Mouse (Mus musculus) adrenal gland, adult 18-20 months (tissue): Measurements from ENCODE around the gene Msi2. TPM values are rescaled to one million over a fixed set of nuclear protein-coding genes. Genes with fewer than 3 reads are reported as not detected.

ENCODE experiments used
- DNase-seq, 2 experiments: peaks; one replicate each; pipeline ENCODE4 v3.0.0; 2021 to 2022; ENCODE audit warnings: low spot score in 2 of 2
- total RNA-seq, 2 experiments: library from RNA; stranded (reverse); gene quantifications; 1 replicate in 1 of 2; 2 replicates in 1 of 2; pipeline ENCODE4 v1.2.3; 2021

The Msi2 gene
- total RNA-seq, 2 experiments from 2014 or later, result 196 to 204 TPM

- no peak for DNase-seq
These were observed 298.5 kb downstream of the Msi2 start for GRCm38 (mm10) chr11:88419657-88420366.

DNA sequence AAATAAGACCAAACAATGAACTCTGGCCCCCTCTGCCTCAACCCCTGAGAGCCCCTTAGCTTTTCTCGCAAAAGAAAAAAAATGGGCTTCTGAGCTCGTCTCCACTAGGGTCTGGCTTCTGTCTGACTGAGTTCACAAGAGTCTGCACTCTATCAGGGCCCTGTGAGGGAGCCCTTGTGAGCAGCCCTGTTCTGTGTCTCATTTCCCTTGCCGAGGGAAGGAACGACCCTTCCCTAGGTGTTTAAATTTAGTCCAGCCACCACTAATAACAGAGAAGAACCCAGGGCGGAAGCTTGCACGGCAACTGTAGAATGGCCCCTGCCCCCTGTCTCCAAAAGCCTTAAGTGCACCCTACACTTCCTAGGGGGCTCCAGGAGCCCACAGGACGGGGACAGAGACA, 299.2 kb downstream of the Msi2 start:
- no peak for DNase-seq

DNA sequence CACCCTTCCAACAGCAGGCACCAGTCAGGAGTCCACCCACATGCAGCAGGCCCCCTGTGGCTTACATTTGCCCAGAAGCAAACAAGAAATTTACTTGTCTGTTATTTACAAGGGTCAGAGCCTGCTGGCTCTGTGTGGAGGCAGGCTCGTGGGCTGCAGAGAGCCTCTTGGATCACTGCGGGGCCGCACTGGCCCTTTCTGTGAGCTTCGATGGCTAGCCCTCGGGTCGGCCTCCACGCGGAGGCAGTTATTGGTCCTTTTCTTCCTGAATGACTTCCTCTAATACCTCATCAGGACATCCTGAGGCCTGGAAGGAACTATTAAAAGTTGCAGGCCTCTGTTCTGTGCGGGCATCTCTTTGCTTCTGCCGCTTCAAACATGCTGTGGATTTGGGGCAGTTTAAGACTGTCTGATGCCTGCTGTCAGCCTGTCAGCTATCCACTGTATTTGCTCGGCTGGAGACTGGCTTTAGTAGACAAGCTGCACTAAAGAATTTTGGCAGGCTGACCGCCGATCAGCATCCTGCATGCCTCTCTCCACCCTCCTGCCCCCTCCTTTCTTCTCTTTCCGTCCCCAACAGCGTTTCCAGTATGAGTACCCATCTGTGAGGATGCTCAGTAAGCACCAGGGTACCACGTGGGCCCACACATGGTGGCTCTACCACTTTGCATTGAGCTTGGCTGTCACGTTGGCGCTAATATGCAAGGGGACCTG, 304.0 kb downstream of the Msi2 start:
- DNase-seq, result no peak

DNA sequence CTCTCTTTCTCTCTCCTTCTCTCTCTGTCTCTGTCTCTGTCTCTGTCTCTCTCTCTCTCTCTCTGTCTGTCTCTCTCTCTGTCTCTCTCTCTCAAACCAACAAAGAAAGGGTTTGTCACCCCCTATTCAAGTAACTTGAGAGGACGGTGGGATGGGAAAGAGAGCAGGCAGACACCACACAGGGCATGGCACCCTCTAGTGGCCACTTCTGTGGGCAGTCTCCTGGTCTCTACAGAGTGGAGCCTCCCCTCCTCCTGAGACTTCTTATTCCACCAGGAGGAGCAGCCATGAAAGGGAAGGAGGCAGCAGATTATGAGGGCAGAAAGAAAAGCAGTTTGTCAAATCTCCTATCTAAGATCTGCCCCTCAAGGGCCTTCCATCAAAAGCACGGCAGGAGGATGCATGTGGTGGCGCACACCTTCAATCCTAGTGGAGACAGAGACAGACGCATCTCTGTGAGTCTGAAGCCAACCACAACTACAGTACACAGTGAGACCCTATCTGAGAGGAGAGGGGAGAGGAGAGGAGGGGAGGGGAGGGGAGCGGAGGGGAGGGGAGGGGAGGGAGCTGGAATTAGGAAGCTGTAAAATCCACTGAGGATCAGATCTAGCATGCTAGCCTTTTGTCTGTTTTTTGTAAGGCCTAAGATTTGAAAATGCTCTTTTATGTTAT, 305.8 kb downstream of the Msi2 start:
- DNase-seq, result peak; percentile 49 to 62

- no peak for DNase-seq
These were observed 310.0 kb downstream of the Msi2 start for GRCm38 (mm10) chr11:88408305-88408704.

DNA sequence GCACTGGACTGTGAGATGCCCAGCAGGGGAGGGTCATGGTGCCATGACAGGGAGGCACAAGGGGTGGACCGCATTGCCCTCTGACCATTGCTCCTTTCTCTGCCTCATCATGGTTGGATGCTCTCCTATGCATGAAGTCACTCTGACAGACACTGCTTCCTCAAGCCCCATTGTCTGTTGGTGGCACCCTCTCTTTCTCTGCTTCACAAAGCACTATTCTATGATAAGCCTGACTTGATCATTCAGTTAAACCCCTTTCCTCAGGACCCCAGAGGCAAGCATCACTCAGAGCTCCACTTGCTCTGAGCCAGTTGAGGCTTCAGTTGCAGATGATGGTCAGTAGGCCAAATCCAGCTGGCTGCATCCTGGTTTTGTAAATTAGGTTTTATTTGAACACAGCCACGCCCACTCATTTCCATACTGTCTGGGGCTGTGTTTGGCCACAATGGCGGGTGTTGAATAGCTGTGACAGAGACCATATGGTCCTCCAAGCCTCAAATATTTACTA, 311.9 kb downstream of the Msi2 start:
- DNase-seq, result no peak

DNA sequence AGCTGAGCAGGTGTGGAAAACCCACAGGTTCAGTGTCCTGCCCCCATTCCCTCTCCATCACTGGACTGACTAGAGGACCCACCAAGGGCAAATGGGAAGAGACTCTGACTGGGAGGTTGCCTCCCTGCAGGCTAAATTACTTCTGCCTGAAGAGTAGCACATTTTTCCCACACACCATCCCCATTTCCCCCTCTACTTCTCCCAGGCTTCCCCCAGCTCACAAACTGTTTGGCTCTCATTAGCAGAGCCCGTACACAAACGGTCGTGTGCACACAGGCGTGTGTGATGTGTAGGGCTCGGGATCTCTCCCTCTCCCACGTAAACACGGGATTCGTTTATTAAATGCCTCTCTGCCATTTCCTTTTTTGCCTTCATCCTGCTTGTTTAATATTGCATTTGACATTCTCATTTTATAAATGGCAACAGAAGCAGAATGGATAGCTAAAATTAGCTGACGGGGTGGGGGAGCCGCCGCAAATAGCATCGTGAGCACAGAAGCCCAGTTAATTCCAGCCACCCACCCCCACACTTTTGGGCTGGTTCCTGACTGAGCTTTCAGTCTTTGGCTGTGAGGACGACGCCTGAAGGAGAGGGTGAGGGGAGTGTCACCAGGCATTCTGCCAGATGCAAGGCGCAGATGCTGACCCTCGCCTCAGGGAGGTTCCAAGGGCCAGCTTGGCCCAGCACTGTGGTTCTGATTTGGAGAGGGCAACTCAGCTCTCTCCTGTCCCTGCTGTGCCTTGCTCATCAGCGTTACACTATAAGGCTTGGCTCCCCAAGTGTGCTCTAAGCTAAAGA, 313.3 kb downstream of the Msi2 start:
- DNase-seq, result no peak

- no peak for DNase-seq
These were observed 314.1 kb downstream of the Msi2 start for GRCm38 (mm10) chr11:88404247-88404677.

DNA sequence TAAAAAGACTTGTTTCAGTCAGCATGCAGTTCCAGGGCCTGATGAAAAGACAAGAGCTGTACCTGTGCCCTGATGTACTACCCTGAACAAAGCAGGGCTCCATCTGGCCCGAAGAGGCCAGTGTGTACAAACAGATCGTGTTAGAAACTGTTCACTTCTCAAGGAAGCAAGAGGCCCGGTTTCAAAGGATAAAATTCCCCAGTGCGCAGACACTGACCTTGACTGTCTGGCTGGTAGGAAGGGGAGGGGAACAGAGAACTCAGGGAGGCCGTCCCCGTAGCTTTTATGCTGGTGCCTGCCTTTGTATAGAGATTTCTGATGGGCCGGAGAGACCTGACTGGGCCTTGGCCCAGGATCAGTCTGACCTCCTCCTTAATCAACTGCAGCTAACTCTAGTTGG, 316.0 kb downstream of the Msi2 start:
- DNase-seq, result peak in 1 of 2 experiments; percentile 23

DNA sequence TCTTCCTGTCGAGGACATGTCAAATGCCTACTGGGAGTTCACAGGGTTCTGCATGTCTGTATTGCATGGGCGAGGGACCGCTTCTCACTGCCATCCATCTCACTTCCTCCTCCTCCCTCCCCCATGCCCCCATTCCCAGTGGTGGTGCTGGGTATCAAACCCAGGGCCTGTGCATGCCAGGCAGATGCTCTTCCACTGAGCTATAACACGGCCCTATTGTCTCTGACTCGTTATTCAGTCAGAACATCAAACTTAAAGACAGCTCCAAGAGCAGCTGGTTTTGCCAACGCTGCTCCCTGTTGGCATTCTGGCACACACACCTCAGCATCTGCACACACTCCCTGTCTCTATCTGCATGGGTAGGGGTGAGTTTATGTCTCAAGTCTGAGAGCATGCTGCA, 317.0 kb downstream of the Msi2 start:
- DNase-seq, result no peak

DNA sequence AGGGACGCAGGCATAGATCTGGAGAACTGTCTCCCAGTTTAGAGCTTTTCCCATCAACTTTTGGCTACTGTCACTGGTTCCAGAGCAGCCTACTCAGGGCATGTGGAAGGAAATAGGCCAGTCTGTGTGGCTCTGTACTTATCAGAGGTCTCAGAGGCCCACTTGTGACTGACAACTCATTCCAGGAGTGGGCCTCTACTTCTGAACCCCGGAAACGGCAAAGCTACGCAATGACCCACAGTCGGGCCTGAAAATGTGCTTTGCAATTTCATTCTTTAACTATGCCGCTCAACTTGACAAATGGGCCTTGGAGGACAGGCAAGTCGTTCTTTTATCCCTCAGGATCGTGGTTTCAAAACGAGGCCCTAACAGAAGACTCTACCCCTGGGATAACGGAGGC, 317.4 kb downstream of the Msi2 start:
- DNase-seq, result no peak

DNA sequence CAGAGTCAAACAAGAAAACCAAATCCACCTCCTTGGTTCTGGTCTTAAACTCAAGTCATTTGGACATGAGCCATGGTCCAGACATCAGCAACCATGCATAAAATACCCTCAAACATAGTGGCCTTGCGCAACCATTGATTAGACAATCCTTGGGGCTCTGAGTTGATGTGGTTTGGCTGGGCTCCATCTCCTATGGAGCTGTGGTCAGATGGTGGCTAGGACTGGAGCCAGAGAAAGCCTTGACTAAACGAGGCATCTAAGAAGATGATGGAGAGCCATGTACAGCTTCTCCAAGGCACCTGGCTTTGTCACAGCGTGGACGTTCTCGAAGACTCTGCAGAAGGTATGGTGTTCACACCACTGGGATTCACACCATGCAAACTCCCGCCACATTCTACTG, 318.1 kb downstream of the Msi2 start:
- DNase-seq, result peak in 1 of 2 experiments; percentile 16

DNA sequence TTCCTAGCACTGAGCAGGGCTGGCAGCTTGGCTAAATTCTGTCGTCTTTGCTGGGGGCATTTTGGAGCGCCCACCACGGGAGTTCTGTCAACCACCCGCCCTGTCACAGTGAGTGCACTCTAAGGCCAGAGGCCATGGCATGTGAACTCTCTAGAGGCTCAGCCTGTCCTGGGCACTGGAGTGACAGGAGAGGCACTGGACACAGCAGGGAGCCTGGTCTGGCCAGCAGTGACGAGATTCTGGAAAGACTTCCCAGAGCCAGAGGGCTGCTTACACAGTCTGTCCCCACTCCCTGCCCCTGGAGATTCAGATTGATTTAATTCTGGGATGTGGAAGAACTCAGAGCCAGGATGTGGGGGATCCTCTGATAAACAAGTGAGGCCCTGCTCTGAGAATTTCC, 318.9 kb downstream of the Msi2 start:
- DNase-seq, result no peak

GRCm38 (mm10) chr11:88399028-88399427, 319.3 kb downstream of the Msi2 start:
- DNase-seq, result no peak

- no peak for DNase-seq
These were observed 323.0 kb downstream of the Msi2 start for GRCm38 (mm10) chr11:88395076-88395990.

GRCm38 (mm10) chr11:88394341-88395075, 323.8 kb downstream of the Msi2 start:
- no peak for DNase-seq

GRCm38 (mm10) chr11:88392715-88393114, 325.6 kb downstream of the Msi2 start:
- DNase-seq, result no peak

GRCm38 (mm10) chr11:88391181-88391814, 327.0 kb downstream of the Msi2 start:
- no peak for DNase-seq

GRCm38 (mm10) chr11:88389530-88389929, 328.8 kb downstream of the Msi2 start:
- no peak for DNase-seq
